Mouse (Mus musculus) embryonic fibroblast, embryonic 13.5 days (primary cell): ENCODE results near the gene Pafah1b2.

Experiments used
- CTCF ChIP-seq: IDR thresholded peaks from 2 replicates; pipeline ENCODE4 v1.5.1; 2011; ENCODE audit warnings: mild to moderate bottlenecking, control low read depth, low read length, moderate library complexity, borderline replicate concordance; ENCODE audit not compliant: insufficient read depth
- POLR2A ChIP-seq: IDR thresholded peaks from 2 replicates; pipeline ENCODE4 v1.6.1; 2011; ENCODE audit warnings: low read depth, mild to moderate bottlenecking, control low read depth, low read length, moderate library complexity

DNA sequence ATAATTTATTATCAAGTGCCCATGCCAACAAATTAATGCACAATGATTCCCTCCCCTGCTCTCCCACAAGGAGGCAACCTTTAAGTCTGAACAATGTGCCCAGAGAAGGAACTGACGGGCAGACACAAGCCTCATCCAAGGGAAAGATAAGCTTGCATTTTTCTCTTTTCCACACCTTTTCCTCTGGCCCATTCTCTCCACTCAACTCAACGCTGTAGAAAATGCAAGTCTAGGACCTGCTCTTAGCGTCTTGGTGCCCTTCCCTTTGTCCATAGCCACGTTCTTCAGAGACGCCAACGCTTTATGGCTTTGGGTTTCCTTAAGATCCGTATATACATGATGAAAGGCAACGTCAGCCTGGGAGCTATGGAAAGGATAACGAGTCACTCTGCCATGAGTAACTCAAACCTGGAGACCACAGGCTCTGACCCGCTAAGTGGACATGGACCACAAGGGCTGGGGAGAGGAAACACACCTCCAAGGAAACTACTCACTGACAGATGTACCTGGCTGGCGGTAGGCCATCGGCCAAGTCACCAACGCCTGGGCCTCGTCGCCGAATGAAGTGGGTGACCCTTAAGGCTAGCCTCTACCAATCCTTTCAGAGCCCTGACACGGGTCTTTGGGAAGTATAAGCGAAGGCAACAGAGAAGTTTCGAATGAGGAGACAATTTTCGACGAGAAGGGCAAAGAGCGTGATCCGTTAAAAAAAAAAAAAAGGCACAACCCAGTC, 28.6 kb downstream of the Pafah1b2 start:
- TF ChIP-seq POLR2A (peak; percentile 47; the same call in 1 of the 2 replicates), CTCF (no peak)
